13 mouse cellular contexts compared by ENCODE assay signal in genomic region chr4:139019413-139019812, GRCm38 (mm10). TPM values are rescaled to one million over a fixed set of nuclear protein-coding genes. Genes with fewer than 3 reads are reported as not detected.
DNase-seq lines count a peak whose midpoint lies in the region; ATAC-seq and TF ChIP-seq lines count a peak whose summit lies in the region.
"Had no signal": no experiment of that assay in that cellular context is flagged by ENCODE, and none has a peak within 500 bp of the region (broad histone marks: within the 10 kb centered on the region; RNA-seq: fewer than 3 reads in every experiment).

No protein-coding gene starts in this region.

- peaks cover 9% of the 10 kb centered on the region; the same call in 1 of the 2 replicates for H3K4me1 ChIP-seq in heart, embryonic 16.5 days (ENCODE audit: control insufficient read depth, insufficient read depth, low read length)
- peaks cover 13% of the 10 kb centered on the region for H3K4me1 ChIP-seq in heart, embryonic 10.5 days
- 0 out of 2 replicates have a peak, but pooled peaks cover 10% of the 10 kb centered on the region for H3K4me1 ChIP-seq in intestine, postnatal 0 days (replicated peaks; ENCODE audit: control insufficient read depth, insufficient read depth, low read length)
- H3K4me1 ChIP-seq in neural tube, embryonic 15.5 days: peaks cover 18% of the 10 kb centered on the region; the same call in 1 of the 2 replicates
- H3K4me1 ChIP-seq: embryonic facial prominence, embryonic 15.5 days had no signal

- peaks cover 4% of the 10 kb centered on the region; the same call in 1 of the 2 replicates for H3K36me3 ChIP-seq in heart, embryonic 16.5 days (ENCODE audit: control insufficient read depth, insufficient read depth)
- H3K36me3 ChIP-seq in heart, embryonic 10.5 days: 0 out of 2 replicates have a peak, but pooled peaks cover 4% of the 10 kb centered on the region
- peaks cover 13% of the 10 kb centered on the region for H3K36me3 ChIP-seq in intestine, postnatal 0 days (ENCODE audit: control insufficient read depth, insufficient read depth)
- H3K36me3 ChIP-seq in neural tube, embryonic 15.5 days: no peaks in the 10 kb centered on the region
- H3K36me3 ChIP-seq: embryonic facial prominence, embryonic 15.5 days had no signal

- no peak overlapping the region for H3K27ac ChIP-seq in heart, embryonic 16.5 days (ENCODE audit: low read length)
- H3K27ac ChIP-seq in heart, embryonic 10.5 days: no peak overlapping the region
- H3K27ac ChIP-seq in intestine, postnatal 0 days (ENCODE audit: low read depth, low read length): peak overlapping the region; percentile 74
- 0 out of 2 replicates have a peak overlapping the region, but pooled peaks have one; percentile 49 for H3K27ac ChIP-seq in neural tube, embryonic 15.5 days (replicated peaks)
- H3K27ac ChIP-seq: embryonic facial prominence, embryonic 15.5 days had no signal

- H3K27me3 ChIP-seq in heart, embryonic 16.5 days (ENCODE audit: control insufficient read depth, insufficient read depth, low read length): no peaks in the 10 kb centered on the region
- no peaks in the 10 kb centered on the region for H3K27me3 ChIP-seq in heart, embryonic 10.5 days (ENCODE audit: insufficient read depth, poor library complexity, severe bottlenecking)
- no peaks in the 10 kb centered on the region for H3K27me3 ChIP-seq in intestine, postnatal 0 days (replicated peaks; ENCODE audit: control insufficient read depth, insufficient read depth, low read length)
- no peaks in the 10 kb centered on the region for H3K27me3 ChIP-seq in neural tube, embryonic 15.5 days (replicated peaks)
- H3K27me3 ChIP-seq: embryonic facial prominence, embryonic 15.5 days had no signal

- no peak overlapping the region for H3K4me2 ChIP-seq in heart, embryonic 16.5 days (ENCODE audit: low read depth, low read length)
- peak overlapping the region; percentile 49 for H3K4me2 ChIP-seq in intestine, postnatal 0 days (replicated peaks; ENCODE audit: low read depth)
- H3K4me2 ChIP-seq in neural tube, embryonic 15.5 days: no peak overlapping the region
- H3K4me2 ChIP-seq: embryonic facial prominence, embryonic 15.5 days had no signal

- TF ChIP-seq CTCF in intestine, postnatal 0 days (IDR thresholded peaks at IDR 0.05; ENCODE audit: low read depth): no peak

- no peak for DNase-seq in heart, embryonic 10.5 days (ENCODE audit: low spot score)
- DNase-seq in ZHBTc4 (ENCODE audit: low read depth, low spot score): peak; percentile 87
- no peak for DNase-seq in embryo, embryonic 11 days
- no peak for DNase-seq in urinary bladder, postnatal 10 days (ENCODE audit: low spot score)
- no peak for DNase-seq in cerebellum, adult 11-12 months
- DNase-seq: cerebellum, adult 2 months; kidney, postnatal 4 days had no signal

- H3K4me3 ChIP-seq in heart, embryonic 16.5 days (ENCODE audit: low read length): no peak overlapping the region
- H3K4me3 ChIP-seq in heart, embryonic 10.5 days: no peak overlapping the region
- H3K4me3 ChIP-seq in intestine, postnatal 0 days (ENCODE audit: low read depth, low read length): no peak overlapping the region
- no peak overlapping the region for H3K4me3 ChIP-seq in neural tube, embryonic 15.5 days (replicated peaks)
- H3K4me3 ChIP-seq: embryonic facial prominence, embryonic 15.5 days had no signal

- no peak overlapping the region for H3K9ac ChIP-seq in heart, embryonic 16.5 days (ENCODE audit: low read length)
- H3K9ac ChIP-seq in intestine, postnatal 0 days (ENCODE audit: low read depth, low read length): no peak overlapping the region
- H3K9ac ChIP-seq in neural tube, embryonic 15.5 days (replicated peaks): no peak overlapping the region
- H3K9ac ChIP-seq: embryonic facial prominence, embryonic 15.5 days had no signal

- peak; percentile 32; the same call in 1 of the 2 replicates for ATAC-seq in heart, embryonic 16.5 days (replicated peaks; ENCODE audit: extremely low read depth, insufficient read depth, low FRiP score)
- peak; percentile 83 for ATAC-seq in intestine, postnatal 0 days
- 0 out of 2 replicates have a peak, but pooled peaks have one; percentile 28 for ATAC-seq in neural tube, embryonic 15.5 days (ENCODE audit: low FRiP score)
- ATAC-seq: lung, postnatal 0 days had no signal

- 40% methylated on average over 13 of the region's 13 CpGs for WGBS in heart, embryonic 16.5 days
- 37% methylated on average over 13 of the region's 13 CpGs for WGBS in heart, embryonic 10.5 days
- WGBS in intestine, postnatal 0 days: 30% methylated on average over 13 of the region's 13 CpGs
- 52% methylated on average over 13 of the region's 13 CpGs for WGBS in neural tube, embryonic 15.5 days

- H3K9me3 ChIP-seq in heart, embryonic 16.5 days (replicated peaks; ENCODE audit: control insufficient read depth, low read length): peaks cover 6% of the 10 kb centered on the region
- H3K9me3 ChIP-seq in heart, embryonic 10.5 days: no peaks in the 10 kb centered on the region
- 0 out of 2 replicates have a peak, but pooled peaks cover 4% of the 10 kb centered on the region for H3K9me3 ChIP-seq in intestine, postnatal 0 days (ENCODE audit: control insufficient read depth)
- H3K9me3 ChIP-seq in neural tube, embryonic 15.5 days (replicated peaks): no peaks in the 10 kb centered on the region
- H3K9me3 ChIP-seq: embryonic facial prominence, embryonic 15.5 days had no signal

RNA-seq across cellular contexts. Expression of gene Tmco4, which starts 46.7 kb away (rescaled TPM):
- polyA plus RNA-seq in heart, embryonic 16.5 days (2015; fragmentation: Nextera tagmentation; extraction: Ambion mirVana): 7.0 and 8.3 TPM in 2 replicates
- polyA plus RNA-seq in heart, embryonic 10.5 days (2016; fragmentation: Nextera tagmentation; extraction: Ambion mirVana): 3.4 and 4.2 TPM in 2 replicates
- polyA plus RNA-seq in intestine, postnatal 0 days (2015; fragmentation: Nextera tagmentation; extraction: Ambion mirVana): 11.0 and 12.2 TPM in 2 replicates
- 1.2 and 3.7 TPM in 2 replicates for polyA plus RNA-seq in neural tube, embryonic 15.5 days (2015; fragmentation: Nextera tagmentation; extraction: Ambion mirVana)

RNA-seq across cellular contexts. Expression of gene Rnf186, which starts 52.5 kb away (rescaled TPM):
- polyA plus RNA-seq in heart, embryonic 16.5 days (2015; fragmentation: Nextera tagmentation; extraction: Ambion mirVana): 0.29 and 0.66 TPM in 2 replicates
- 0.14 TPM in 1 of 2 replicates, not detected in the other for polyA plus RNA-seq in heart, embryonic 10.5 days (2016; fragmentation: Nextera tagmentation; extraction: Ambion mirVana)
- polyA plus RNA-seq in intestine, postnatal 0 days (2015; fragmentation: Nextera tagmentation; extraction: Ambion mirVana): 65.2 and 70.7 TPM in 2 replicates
- 3.5 TPM in 1 of 2 replicates, not detected in the other for polyA plus RNA-seq in neural tube, embryonic 15.5 days (2015; fragmentation: Nextera tagmentation; extraction: Ambion mirVana)
- polyA plus RNA-seq: cerebellum, adult 2 months; frontal cortex, adult 2 months had no signal

RNA-seq across cellular contexts. Expression of gene Htr6, which starts 56.0 kb away (rescaled TPM):
- not detected in 2 replicates for polyA plus RNA-seq in heart, embryonic 16.5 days (2015; fragmentation: Nextera tagmentation; extraction: Ambion mirVana)
- polyA plus RNA-seq in heart, embryonic 10.5 days (2016; fragmentation: Nextera tagmentation; extraction: Ambion mirVana): not detected in 2 replicates
- 0.08 TPM in 1 of 2 replicates, not detected in the other for polyA plus RNA-seq in intestine, postnatal 0 days (2015; fragmentation: Nextera tagmentation; extraction: Ambion mirVana)
- 0.80 and 1.0 TPM in 2 replicates for polyA plus RNA-seq in neural tube, embryonic 15.5 days (2015; fragmentation: Nextera tagmentation; extraction: Ambion mirVana)
- polyA plus RNA-seq: lung, postnatal 0 days had no signal

Comparison
In these comparisons a context has a peak if more than half of its experiments do, and no peak if none do; other contexts are left out.
1. ATAC-seq: peak in every context shown above with its lines; median percentile 83 in intestine, postnatal 0 days; 32 in heart, embryonic 16.5 days; 28 in neural tube, embryonic 15.5 days.
2. H3K27ac ChIP-seq: peak in intestine, postnatal 0 days (single experiment) and neural tube, embryonic 15.5 days (single experiment); none in heart, embryonic 16.5 days (single experiment) and heart, embryonic 10.5 days (single experiment).
3. RNA of gene Rnf186, which starts 52.5 kb away (polyA plus RNA-seq): 65.2 to 70.7 TPM in intestine, postnatal 0 days; 0.29 to 0.66 TPM in heart, embryonic 16.5 days, 0.14 TPM in heart, embryonic 10.5 days and 3.5 TPM in neural tube, embryonic 15.5 days; every median in the first group is over 10 times any median in the second.